Mouse (Mus musculus) mouse embryonic stem cell (cell line): Measurements from ENCODE around the gene Slc22a5.
"Not testable (repeated sequence)": the region's sequence is repeated elsewhere in the genome, so short reads cannot be mapped to it uniquely, and the experiment has no call there.

Source experiments
- in situ Hi-C, 2 experiments: fragments of 300-500 bp; cut with MboI; formaldehyde crosslinking; loops; 1 replicate in 1 of 2; 3 replicates in 1 of 2; pipeline ENCODE4 v1.14.3; 2019 to 2020; ENCODE audit warnings: low sequenced_read_pairs in 2 of 2, low pct_unique_long_range_greater_than_20kb in 1 of 2, mixed read lengths in 1 of 2; ENCODE audit not compliant: unreplicated experiment in 1 of 2

Slc22a5 gene

DNA sequence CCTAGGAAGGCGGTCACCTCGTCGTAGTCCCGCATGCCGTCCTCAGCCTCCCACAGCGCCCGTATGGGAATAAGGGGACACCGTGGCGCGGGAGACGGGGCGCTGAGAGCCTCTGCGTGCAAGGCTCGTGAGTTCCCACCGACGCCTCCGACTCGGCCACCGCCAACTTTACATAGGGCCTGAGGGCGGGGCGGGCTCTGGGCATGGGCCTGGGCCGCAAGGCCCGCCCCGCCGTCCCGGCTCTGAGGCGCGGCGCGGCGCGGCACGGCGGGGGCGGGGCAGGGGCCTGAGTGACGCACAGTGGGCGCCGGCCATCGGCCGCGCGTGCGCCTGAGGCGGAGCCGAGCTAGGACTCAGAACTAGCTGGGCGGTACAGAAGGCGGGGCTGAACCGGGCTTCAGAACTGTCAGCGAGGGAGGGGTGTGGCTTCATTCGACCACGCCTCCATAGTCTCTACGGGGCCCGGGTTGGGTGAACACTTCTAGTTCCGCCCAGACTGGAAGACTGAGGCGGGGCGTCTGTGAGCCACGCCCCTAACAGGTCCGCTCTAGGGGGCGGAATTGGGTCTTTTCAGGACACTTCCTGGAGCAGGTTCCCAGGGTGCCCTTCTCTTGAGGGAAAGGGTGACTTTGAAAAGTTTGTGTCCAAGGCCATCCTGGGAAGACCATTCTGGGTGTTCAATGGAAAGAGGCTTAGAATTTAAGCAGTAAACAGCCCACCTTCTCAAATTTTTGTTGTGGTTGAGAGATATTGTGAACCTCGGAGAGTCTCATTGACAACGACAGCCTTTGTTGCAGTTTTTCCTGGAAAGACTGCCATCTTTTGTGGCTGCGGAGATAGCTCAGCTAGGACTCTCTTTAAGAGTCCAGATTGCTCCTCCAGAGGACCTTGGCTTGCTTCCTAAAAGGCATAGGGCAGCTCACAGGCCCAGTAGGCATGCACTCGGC, at the start of gene Slc22a5:
TSS of gene Slc22a5 (minus strand) at position 156 of the 947 bp plus-strand sequence.
- in situ Hi-C loops: no loop called here

DNA sequence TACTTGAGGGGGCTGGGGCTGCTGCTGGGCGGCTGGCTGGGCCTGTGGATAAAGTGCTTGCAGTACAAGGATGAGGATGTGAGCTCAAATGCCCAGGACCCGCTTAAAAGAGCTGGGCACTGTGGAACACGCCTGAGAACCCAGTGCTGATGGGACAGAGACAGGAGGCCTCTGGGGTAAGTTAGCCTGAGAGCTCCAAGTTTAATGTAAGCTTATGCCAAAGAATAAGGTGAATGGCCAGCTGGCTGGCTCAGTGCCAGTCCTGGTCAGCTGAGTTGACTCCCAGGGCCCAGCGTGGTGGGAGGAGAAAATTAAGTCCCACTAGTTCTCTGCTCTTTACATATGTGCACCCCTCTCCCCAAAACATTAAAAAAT, 40.5 kb upstream of the Slc22a5 start:
- in situ Hi-C loops: not testable (repeated sequence)

DNA sequence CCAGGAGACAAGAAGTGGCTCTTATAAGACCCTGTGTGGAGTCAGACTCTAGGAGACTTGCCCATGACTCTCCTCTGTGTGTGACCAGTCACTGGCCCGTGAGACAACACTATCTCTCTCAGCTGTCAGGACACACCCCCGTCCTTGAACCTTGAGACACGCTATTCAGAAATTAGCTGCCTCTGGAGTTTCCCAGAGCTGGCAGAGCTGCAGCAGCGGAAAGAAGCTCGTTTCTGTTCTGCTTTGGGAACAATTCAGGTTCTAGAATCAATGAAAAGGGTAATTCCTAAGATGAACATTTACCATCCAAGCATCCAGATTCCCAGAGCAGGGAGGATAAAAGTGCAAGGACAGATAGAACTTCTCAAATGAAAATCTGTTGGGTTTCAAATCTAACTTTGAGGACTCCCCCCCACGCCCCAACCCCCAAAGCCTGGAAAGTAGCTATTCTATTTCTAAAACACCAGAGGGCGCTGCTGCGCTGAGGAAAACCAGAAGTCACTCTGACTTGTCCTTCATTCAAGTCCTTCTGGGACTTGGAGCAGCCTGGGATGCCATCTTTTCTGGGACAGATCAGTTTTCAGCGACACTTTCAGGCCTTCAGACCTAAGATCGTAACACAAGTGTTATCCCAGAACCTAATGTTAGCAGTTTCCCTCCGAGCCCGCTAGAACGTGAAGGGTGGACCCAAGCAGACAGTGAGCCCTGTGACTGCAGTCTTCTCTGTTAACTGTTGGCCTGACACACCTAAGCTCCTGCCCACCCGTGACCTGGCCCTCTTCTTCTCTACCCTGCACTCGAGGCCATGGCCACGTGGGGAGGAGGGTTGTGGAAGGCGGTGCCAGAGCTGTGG, 39.9 kb upstream of the Slc22a5 start:
- in situ Hi-C loops: no loop called here

DNA sequence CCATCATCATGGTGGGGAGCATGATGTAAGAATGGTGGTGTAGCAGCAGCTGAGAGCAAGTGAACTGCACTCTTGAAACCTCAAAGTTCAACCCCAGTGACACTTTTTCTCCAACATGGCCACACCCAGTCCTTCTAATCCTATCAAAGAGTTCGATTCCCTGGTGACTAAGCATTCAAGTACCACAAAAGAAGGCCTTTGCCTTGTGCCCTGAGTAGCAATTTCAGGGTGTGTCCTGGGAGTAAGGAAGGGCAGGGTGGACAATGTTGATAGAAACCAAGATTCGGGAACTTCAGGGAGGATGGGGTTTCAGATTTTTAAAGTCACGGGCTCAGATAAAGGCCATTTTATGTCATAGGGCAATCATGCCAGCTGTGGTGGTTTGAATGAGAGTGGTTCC, 38.3 kb upstream of the Slc22a5 start:
- in situ Hi-C loops: no loop called here

DNA sequence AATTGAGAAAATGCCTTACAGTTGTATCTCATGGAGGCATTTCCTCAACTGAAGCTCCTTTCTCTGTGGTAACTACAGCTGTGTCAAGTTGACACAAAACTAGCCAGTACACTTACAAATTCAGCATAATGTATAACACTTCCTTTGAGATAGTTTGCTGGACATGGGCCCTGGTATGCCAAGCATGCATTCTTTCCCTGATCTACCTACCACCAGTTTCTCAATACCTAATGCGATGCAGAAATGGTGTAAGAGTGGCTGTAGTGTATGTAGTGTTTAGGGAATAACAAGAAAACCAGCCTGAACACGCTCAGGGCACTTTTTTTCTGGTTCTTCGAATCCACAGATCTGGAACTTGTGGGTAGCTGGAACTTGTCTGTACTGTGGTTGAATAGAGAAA, 37.1 kb upstream of the Slc22a5 start:
- in situ Hi-C loops: no loop called here

DNA sequence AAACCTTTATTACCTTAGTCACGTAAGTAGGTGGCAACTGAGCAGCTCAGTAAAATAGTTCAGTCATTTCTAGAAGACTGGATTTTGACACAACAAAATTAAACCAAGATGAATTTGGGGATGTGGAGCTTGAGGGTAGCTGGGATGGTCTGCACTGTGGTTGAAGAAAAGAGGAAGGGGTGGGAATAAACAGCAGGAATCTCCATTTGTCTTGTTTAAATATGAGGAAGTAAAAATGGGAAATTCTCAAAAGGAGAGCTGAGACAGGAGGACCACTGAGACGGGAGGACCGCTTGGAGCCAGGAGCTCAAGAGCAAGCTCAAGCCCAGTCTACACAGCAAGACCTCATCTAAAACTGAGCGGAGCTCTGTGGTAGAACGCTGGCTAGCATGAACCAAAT, 34.8 kb upstream of the Slc22a5 start:
- in situ Hi-C loops: no loop called here

DNA sequence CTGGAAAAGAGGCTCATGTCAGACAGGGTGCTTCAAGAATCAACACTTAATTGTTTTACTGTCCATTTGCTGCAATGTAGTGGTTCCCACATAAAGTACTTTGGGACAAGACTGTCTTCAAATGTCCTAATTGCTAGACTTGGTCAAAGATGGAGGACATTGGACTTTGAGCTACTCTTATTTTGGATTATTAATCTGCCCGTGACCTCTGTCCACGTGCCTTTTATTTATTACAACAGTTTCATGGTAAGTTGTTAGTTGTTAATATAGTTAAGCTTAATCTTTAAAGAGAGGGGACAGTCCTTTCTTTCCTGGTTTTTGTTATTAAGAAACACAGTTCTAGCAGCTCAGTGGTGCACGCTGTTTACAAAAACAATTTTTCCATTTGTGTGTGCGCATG, 27.4 kb upstream of the Slc22a5 start:
- in situ Hi-C loops: no loop called here

DNA sequence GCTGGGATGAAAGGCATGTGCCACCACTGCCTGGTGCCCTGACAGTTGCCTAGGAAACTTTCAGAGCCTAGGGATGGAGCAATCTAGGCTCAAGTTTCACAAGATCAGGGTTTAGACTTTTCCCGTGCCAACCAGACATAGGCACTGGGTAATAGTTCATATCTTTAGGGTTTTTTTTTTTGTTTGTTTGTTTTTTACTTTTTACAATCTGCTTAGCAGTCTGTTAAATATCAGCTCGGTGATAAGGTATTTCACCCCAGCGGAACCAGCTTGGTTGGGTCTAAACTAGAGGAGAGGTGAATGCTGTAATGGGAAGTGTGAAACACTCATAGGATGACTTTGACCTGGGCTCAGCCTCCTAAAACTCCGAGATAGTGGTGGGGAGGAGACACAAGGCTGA, 19.6 kb upstream of the Slc22a5 start:
- in situ Hi-C loops: no loop called here

DNA sequence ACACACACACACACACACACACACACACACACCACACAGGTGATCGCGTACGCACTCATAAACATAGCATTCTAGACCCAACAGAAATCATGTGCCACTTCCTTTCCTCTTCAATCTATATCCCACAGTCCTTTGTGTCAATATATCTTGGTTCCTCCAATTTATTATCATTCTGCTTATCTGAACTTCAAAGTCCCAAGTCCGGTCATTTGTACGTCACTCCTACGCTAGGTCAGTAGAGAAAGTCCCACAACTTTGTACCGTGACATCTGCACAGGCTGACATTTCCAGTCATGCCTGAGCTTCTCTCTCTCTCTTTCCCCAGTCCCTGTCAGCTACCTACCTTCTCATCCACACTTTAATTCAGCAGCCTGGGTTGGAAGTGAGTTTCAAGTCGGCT, 17.2 kb upstream of the Slc22a5 start:
- in situ Hi-C loops: no loop called here

DNA sequence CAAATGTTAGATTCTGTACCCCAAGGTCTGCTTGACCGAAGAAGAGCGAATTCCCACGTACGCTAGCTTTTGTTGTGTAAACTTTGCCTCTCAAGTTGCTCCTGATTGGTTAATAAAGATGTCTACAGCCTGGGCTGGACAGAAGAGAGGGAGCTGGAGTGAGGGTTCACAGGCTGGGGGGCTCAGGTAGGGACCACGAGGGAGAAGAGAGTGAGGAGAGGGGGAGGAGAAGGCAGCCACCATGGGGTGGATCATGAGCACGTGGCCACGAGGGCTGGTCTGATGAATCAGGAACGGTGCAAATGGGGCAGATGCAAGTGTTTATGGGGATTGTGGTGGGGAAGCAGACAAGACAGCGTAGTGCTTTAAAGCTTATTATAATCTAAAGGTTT, 13.1 kb upstream of the Slc22a5 start:
- in situ Hi-C loops: no loop called here

DNA sequence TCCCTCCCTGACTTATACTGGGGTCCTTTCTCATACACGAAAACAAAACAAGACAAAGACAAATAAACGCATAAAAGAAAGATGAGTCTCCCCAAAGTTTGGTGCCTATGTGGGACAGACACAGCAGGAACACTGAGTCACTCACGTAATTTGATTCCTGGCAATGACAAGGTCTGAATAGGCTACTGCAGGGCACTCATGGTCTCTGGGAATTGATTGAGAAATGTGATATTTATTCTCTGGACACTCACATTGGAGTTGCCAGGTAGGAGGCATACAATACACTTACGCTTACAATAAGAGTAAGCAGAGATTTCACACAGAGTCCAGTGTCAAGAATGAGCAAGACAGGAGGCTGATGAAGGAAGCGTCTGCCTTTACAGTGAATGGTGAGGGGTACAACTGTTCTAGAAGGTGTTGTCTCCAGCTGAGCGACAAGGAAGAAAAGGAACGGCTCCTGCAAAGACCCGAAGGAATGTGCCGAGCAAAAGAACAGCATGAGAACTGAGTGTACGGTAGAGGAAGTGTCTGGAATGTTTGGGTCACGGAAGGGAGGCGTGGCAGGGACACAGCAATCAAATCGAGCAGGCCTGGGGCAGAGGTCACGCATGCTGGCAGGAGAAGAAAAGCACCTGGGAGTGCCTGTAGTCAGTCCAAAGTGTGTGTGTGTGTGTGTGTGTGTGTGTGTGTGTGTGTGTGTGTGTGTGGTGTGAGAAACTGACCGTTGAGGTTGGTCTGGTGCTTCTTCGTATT, 12.5 kb upstream of the Slc22a5 start:
- in situ Hi-C loops: no loop called here

DNA sequence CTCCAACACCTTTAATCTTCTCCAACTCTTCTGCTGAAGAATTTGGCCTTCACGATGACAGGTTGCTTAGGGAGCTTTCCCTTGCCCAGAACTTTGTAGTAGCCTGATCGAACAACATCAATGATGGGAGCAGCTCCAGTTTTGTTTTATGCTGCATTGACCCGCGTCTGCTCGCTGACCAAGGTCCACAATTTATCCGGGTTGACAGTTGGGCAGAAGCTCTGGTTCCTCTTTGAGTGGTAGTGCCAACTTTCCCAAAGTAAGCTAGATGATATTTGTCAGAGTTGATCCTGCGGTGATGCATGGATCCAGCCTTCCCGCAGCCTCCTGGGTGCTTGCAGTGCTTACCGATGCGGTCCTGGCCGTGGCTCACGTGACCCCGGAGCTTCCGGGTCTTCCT, 11.3 kb upstream of the Slc22a5 start:
- in situ Hi-C loops: no loop called here

DNA sequence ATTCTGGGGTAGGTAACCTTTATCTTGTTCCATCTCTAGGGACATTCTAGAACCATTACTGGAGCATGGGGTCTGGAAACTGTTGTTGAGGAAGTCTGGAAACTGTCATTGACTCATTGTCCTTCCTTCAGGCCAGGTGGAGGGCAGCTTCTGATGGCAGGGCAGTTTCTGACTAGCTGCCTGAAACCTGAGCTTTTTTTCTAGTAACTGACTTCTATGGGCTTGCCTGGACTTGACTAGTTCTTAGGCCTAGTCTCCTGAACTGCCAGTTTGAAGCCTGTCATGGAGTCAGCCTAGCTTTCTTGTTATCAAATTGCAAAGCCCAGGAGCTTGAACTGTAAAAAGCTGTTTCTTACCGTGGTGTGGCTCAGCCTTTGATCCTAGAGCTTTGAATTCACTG, 9.5 kb upstream of the Slc22a5 start:
- in situ Hi-C loops: no loop called here

DNA sequence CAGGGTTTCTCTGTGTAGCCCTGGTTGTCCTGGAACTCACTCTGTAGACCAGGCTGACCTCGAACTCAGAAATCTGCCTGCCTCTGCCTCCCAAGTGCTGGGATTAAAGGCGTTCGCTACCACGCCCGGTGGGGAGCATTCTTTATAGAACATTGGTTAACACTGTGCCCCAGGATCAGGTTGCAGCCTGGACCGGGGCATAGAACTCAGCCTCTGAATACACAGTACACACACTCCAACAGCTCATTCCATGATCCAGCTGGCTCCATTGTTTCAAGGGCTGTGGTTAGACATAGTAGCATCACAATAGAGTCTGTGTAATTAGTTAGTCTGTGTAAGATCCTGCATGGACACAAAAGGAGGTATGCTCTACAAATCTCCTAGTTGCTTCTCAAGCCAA, 8.5 kb upstream of the Slc22a5 start:
- in situ Hi-C loops: no loop called here

DNA sequence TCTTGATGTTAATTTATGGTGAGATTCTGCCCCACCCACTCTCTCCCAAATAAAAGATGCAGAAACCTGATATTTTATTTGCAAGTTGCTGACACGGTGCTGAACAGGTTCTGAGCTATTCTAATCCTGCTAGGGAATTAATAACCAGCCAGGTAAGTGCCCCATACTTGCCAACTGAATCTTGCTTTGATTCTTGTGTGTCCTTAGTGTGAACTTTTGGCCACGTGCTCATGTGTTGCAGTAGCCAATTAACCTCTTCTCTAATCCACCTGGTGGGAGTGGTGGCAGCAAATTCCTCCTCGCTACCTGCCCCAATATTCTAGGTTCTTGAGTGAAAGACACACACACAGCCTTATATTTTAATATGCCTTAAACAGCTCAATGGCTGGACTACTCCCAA, 7.5 kb upstream of the Slc22a5 start:
- in situ Hi-C loops: no loop called here

DNA sequence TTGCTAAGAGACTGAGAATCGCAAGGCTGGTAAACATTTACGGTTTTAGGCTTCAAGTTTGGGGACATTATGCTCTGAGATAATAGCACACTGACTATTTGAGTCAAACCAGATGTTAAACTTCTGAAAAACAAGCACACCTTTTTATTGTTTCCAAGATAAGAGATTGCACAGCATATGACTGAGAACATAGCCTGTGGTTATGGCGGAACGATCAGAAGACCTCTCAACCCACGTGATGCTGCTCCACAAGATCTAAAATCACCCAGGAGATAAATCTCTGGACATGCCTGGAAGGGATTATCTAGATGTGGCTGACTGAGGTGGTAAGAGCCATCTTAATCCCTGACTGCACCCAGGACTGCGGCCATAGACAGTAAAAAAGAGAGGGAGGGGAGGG, 5.5 kb upstream of the Slc22a5 start:
- in situ Hi-C loops: no loop called here

DNA sequence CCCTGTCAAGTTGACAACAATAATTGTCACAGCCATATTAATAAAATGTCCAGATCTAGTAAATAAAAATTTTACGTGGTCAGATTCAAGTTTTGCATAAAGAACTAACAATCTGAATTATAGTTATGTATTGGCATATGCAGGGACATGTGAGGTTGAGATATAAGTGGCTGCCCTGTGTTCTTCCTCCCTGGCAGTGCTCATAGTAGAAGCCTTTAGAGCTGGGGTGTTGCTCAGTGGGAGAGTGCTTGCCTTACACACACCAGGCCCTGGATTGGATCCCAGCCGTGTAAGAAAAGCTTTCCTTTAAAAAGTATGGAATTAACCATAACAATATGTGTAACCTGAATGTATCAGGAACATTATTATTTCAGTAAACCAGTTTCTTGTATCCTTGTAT, 2.0 kb upstream of the Slc22a5 start:
- in situ Hi-C loops: no loop called here

DNA sequence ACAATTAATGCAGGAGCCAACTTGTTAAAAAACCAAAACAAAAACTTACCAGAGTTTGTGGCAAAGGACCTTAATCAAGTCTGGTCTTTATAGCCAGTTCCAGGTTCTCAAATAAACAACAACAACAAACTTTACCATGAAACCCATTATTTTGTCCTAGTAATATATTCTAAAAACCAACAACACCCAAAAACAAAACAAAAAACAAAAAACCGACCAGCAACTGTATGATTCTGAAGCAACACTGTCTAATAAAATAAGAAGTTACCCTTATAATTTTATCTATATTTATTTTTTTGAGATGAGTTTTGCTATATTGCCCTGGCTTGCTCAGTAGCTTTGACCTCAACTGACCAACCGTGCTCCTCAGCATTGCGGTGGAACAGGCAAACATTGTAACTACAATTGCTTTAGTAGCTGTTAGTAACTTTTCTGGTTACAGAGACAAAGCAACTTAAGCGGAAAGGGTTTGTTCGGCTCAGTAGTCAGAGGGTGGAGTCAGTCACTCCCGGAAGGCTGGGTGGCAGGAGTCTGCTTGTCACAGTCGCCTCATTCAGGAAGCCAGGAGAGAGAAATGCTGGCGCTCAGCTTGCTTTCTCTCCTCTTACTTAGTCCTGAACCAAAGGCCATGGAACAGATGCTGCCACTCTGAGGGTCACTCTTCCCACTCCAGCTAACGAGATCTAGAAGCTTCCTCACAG, 1.4 kb upstream of the Slc22a5 start:
- in situ Hi-C loops: no loop called here
